Mouse (Mus musculus): Measurements from ENCODE around the gene Klf7.

DNA sequence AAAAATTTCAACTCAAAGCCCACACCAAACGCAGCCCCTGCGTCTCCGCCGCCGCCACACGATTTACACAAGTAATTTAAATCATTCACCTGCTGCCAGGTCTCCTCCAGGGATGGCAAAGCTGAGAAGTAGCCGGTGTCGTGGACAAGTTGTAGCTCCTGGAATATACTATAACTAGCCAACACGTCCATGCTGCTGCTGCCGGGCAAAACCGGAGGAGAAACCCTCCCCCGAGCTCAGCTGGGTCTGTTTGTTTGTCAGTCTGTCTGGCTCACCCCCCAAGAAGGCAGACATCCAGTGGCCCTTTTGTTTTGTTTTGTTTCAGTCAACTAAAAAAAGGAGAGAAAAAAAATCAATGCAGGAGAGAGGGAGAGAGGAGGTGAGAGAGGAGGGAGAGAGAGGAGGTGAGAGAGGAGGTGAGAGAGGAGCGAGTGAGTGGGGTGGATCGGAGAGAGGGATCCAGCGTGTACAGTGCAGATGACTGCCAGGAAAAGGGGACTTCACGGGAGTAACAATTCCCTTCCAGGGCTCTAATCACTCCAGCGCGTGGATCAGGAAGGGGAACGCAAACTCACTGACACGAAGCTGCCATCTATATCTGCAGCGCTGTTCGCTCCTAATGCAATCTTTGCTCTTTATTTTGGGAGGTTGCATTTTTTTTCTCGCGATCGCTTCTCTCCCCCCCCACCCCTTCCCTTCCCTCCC, 1.1 kb downstream of the Klf7 start:
- TF ChIP-seq EP300 (IDR thresholded peaks at IDR 0.05; ENCODE audit: insufficient read depth, low read depth, low read length) = no peak
- no peak for TF ChIP-seq POLR2A (IDR thresholded peaks at IDR 0.05; ENCODE audit: insufficient read depth, low read length)
